Mouse (Mus musculus): ENCODE results near the gene Rgs19. TPM values are rescaled to one million over a fixed set of nuclear protein-coding genes. Genes with fewer than 3 reads are reported as not detected.

The Rgs19 gene
- polyA plus RNA-seq (2014; fragmentation: Nextera tagmentation; extraction: Ambion mirVana): 91.3 and 93.8 TPM in 2 replicates

DNA sequence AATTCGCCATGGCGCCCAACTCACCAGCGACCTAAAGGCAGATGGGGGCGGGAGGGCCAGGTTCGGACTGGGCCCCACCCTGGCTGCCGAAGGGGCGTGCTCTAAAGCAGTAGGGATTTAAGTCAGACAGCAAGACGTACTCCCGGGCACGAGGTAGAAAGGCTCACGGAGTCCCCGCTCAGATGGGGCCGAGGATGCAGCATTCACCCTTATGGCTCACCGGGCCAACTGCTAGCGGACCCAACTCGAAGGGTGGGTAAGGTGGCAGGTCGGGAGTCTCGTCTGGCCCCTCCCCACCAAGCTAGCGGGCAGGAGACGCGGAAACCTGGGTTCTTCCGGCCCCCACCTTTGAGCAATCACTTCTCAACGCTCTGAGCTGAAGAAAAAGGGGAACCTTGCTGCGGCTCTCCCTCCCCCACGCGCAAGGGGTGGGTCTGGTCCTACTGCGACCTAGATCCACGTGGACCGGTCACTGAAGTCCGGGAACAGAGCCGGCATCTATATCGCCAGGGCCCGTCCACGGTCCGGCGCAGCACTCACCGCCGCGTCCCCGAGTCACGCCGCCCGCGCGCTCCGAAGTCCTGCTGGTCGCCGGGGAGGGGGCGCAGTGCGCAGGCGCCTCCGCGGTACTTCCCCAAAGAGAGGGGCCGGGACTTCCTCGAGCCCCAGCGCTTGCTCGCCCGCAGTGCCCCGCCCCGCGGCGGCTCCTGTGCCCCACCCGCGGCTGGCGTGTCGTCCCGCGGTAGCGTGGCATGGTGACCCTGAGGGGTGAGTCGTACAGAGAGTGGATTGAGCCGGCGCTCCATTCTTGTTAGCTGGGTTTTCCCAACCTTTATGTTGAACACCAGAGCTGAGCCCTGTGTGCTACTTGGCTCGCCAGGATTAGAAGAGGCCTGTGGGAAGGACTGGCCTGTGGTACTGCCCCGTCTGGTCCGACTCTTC lies at the start of gene Rgs19:
Gene Rgs19, minus strand, starts transcription at position 639 of the 942 bp plus-strand sequence.
- Histone ChIP-seq H3K9me3 (ENCODE audit: low read depth, low read length) (no peaks in the 10 kb centered on the region), H3K36me3 (ENCODE audit: insufficient read depth) (peaks cover 17% of the 10 kb centered on the region), H3K4me3 (ENCODE audit: low read depth, low read length) (peak within 1 kb of the TSS; percentile 68), H3K4me2 (peak within 1 kb of the TSS; percentile 85), H3K27ac (ENCODE audit: low read depth) (peak within 1 kb of the TSS; percentile 46; the same call in 1 of the 2 replicates), H3K4me1 (ENCODE audit: insufficient read depth) (peaks cover 10% of the 10 kb centered on the region; the same call in 1 of the 2 replicates), H3K9ac (peak within 1 kb of the TSS; percentile 66), H3K27me3 (ENCODE audit: insufficient read depth, low read length) (0 out of 2 replicates have a peak, but pooled peaks cover 4% of the 10 kb centered on the region)
- no peak for TF ChIP-seq CTCF (IDR thresholded peaks at IDR 0.05; ENCODE audit: low read depth)
- DNase-seq: peak; percentile 88
- peak; percentile 86 for ATAC-seq (ENCODE audit: insufficient read depth)
- under 1% methylated on average over 75 of the region's 75 CpGs for WGBS

DNA sequence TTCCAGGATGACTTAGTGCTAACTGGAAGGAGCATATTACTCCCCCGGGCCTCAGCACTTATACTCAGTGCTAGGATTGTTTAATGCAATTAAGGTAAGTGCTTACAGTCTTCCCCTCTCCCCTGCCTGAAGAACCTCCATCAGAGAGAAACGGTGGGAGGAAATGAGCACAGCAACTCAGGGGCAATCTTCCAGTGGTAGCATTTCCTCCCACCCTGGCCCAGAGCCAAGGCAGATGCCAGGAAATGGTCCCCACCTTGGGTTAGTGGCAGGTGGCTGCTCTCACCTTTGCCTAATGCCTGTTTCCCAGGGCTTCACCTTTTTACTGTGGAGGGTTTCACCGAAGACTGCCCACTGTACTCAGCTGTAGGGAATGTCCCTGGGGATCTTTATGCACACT lies 36.3 kb upstream of the Rgs19 start:
- no peak for TF ChIP-seq CTCF (IDR thresholded peaks at IDR 0.05; ENCODE audit: low read depth)
- no peaks in the 10 kb centered on the region for H3K9me3 ChIP-seq (ENCODE audit: low read depth, low read length)
- H3K36me3 ChIP-seq (ENCODE audit: insufficient read depth): no peaks in the 10 kb centered on the region
- H3K9ac ChIP-seq: no peak overlapping the region
- no peak overlapping the region for H3K4me2 ChIP-seq
- DNase-seq: no peak
- no peak for ATAC-seq (ENCODE audit: insufficient read depth)
- H3K4me3 ChIP-seq (ENCODE audit: low read depth, low read length): no peak overlapping the region
- WGBS: 54% methylated on average over 3 of the region's 3 CpGs
- no peaks in the 10 kb centered on the region for H3K27me3 ChIP-seq (ENCODE audit: insufficient read depth, low read length)
- H3K27ac ChIP-seq (ENCODE audit: low read depth): no peak overlapping the region
- H3K4me1 ChIP-seq (ENCODE audit: insufficient read depth): no peaks in the 10 kb centered on the region

DNA sequence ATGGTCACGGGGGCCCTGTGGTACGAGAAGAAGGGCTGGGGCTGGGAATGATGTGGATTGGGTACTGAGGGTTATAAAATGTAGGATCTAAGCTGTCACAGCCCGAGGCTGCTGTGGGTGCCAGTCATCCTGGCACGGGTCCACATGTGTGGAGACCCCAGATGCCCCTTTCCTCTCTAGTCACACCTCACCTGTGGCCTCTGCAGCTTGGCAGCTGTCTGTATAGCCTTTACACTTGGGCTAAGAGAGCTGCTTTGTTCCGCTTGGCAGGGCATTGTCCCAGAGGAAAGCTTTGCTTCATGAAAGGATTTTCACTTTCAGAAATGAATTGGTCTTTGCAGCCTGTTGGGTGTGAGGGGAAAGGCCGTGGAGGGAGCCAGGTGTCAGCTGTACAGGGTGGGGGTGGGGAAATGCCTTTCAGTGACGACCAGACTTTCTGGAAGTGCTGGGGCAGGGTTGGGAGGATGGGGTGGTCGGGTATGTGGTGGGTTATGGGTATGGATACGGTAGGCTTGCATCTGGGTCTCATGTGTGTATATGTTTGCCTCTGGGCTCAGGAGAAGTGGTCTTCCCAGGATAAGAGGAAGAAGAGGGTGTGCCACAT lies 34.0 kb upstream of the Rgs19 start:
- no peak overlapping the region for H3K4me3 ChIP-seq (ENCODE audit: low read depth, low read length)
- DNase-seq (no peak), ATAC-seq (ENCODE audit: insufficient read depth) (no peak)
- 52% methylated on average over 9 of the region's 9 CpGs for WGBS
- no peak for TF ChIP-seq CTCF (IDR thresholded peaks at IDR 0.05; ENCODE audit: low read depth)
- no peak overlapping the region for H3K27ac ChIP-seq (ENCODE audit: low read depth)
- no peaks in the 10 kb centered on the region for H3K27me3 ChIP-seq (ENCODE audit: insufficient read depth, low read length)
- no peak overlapping the region for H3K4me2 ChIP-seq
- H3K36me3 ChIP-seq (ENCODE audit: insufficient read depth): no peaks in the 10 kb centered on the region
- no peak overlapping the region for H3K9ac ChIP-seq
- no peaks in the 10 kb centered on the region for H3K9me3 ChIP-seq (ENCODE audit: low read depth, low read length)
- H3K4me1 ChIP-seq (ENCODE audit: insufficient read depth): no peaks in the 10 kb centered on the region

DNA sequence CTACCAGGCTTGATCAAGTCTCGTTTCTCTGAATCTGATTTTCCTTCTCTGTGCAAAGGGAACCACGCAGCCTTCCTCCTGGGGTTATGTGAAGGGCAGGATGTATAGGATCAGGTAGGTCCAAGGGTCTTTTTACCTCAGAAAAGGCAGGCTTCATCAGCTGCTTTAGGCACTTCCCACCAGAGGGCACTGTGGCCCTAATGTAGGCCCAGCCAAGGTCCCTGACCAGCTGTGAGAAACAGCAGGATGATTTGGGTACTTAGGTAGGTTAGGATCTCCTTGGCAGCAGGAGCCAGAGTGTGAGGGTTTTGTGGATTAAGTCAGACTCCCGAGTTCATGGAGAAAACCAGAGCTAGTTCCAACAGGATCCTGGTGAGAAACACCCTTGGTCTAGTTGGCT lies 28.4 kb upstream of the Rgs19 start:
- 18% methylated on average over 3 of the region's 3 CpGs for WGBS
- no peaks in the 10 kb centered on the region for H3K27me3 ChIP-seq (ENCODE audit: insufficient read depth, low read length)
- H3K4me3 ChIP-seq (ENCODE audit: low read depth, low read length): no peak overlapping the region
- H3K27ac ChIP-seq (ENCODE audit: low read depth): no peak overlapping the region
- no peak overlapping the region for H3K9ac ChIP-seq
- H3K9me3 ChIP-seq (ENCODE audit: low read depth, low read length): no peaks in the 10 kb centered on the region
- TF ChIP-seq CTCF (IDR thresholded peaks at IDR 0.05; ENCODE audit: low read depth): peak; percentile 69
- peak; percentile 65 for DNase-seq
- ATAC-seq (ENCODE audit: insufficient read depth): 0 out of 2 replicates have a peak, but pooled peaks have one; percentile 28
- H3K4me1 ChIP-seq (ENCODE audit: insufficient read depth): no peaks in the 10 kb centered on the region
- H3K36me3 ChIP-seq (ENCODE audit: insufficient read depth): no peaks in the 10 kb centered on the region
- no peak overlapping the region for H3K4me2 ChIP-seq

DNA sequence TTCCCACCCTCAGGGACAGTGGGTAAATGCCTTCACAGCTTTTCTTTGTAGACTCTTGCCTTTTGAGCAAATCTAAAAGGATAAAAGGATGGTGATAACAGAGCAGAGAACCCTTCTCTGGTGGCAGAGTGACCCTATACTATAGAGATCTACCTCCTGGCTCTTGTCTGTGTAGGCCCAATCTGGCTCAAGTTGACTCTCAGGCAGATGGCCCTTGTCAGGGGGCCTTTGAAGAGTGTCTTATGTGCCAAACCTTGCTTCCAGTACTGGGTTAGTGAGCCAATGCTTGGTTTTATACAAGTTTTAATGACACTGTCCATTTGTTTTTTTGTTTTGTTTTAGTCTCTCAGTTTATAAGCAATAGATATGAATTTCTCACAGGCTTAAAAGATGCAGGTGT lies 27.4 kb upstream of the Rgs19 start:
- H3K4me1 ChIP-seq (ENCODE audit: insufficient read depth): no peaks in the 10 kb centered on the region
- ATAC-seq (ENCODE audit: insufficient read depth): no peak
- H3K9ac ChIP-seq: no peak overlapping the region
- no peak for TF ChIP-seq CTCF (IDR thresholded peaks at IDR 0.05; ENCODE audit: low read depth)
- H3K9me3 ChIP-seq (ENCODE audit: low read depth, low read length): no peaks in the 10 kb centered on the region
- H3K36me3 ChIP-seq (ENCODE audit: insufficient read depth): no peaks in the 10 kb centered on the region
- no peak overlapping the region for H3K4me2 ChIP-seq
- DNase-seq: no peak
- H3K27ac ChIP-seq (ENCODE audit: low read depth): no peak overlapping the region
- H3K4me3 ChIP-seq (ENCODE audit: low read depth, low read length): no peak overlapping the region
- H3K27me3 ChIP-seq (ENCODE audit: insufficient read depth, low read length): no peaks in the 10 kb centered on the region

DNA sequence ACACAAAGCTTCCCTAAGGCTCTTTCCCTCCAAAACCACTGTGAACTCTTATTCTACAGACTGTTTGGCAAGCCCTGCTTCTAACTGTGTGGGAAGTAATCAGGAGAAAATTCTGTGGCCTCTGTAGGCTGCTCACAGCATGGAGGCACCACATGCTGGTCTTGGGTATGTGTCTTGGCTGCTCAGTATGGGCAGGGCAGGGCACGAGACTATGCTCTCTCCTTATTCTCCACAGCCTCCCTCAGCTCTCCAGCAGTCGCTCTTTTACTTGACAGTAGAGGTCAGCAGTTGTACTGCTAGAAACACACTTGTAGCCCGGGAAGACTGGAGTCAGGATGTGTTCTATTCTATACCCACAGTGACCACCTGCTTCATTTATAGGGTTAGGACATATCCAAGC lies 26.3 kb upstream of the Rgs19 start:
- H3K9ac ChIP-seq: no peak overlapping the region
- no peak for TF ChIP-seq CTCF (IDR thresholded peaks at IDR 0.05; ENCODE audit: low read depth)
- WGBS: 30% methylated on average over 3 of the region's 3 CpGs
- H3K27me3 ChIP-seq (ENCODE audit: insufficient read depth, low read length): no peaks in the 10 kb centered on the region
- H3K9me3 ChIP-seq (ENCODE audit: low read depth, low read length): no peaks in the 10 kb centered on the region
- DNase-seq (no peak), ATAC-seq (ENCODE audit: insufficient read depth) (no peak)
- no peaks in the 10 kb centered on the region for H3K4me1 ChIP-seq (ENCODE audit: insufficient read depth)
- no peaks in the 10 kb centered on the region for H3K36me3 ChIP-seq (ENCODE audit: insufficient read depth)
- H3K4me2 ChIP-seq: no peak overlapping the region
- H3K27ac ChIP-seq (ENCODE audit: low read depth): no peak overlapping the region
- no peak overlapping the region for H3K4me3 ChIP-seq (ENCODE audit: low read depth, low read length)

DNA sequence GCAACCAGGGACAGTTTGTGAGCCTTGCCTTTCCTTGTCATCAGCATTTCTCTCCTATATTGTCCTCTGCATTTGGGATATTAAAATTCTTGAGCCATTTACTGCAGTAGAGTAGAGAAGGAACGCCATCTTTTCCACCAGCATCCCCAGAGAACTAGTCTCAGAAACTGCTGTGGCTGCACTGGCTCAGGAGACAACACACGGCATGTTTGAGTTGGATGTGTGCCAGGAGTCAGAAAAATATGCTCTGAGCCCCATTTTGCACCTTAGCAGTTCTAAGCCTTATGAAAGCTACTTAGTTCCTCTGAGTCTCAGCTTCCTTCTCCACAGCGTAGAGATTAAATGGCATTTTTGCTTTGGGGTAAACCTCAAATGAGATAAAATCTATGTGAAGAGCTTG lies 23.2 kb upstream of the Rgs19 start:
- no peaks in the 10 kb centered on the region for H3K36me3 ChIP-seq (ENCODE audit: insufficient read depth)
- H3K4me2 ChIP-seq: no peak overlapping the region
- WGBS: 35% methylated on average over 3 of the region's 3 CpGs
- H3K4me3 ChIP-seq (ENCODE audit: low read depth, low read length): no peak overlapping the region
- no peak overlapping the region for H3K27ac ChIP-seq (ENCODE audit: low read depth)
- H3K9ac ChIP-seq: no peak overlapping the region
- ATAC-seq (ENCODE audit: insufficient read depth): 0 out of 2 replicates have a peak, but pooled peaks have one; percentile 8
- H3K27me3 ChIP-seq (ENCODE audit: insufficient read depth, low read length): no peaks in the 10 kb centered on the region
- peak; percentile 59 for DNase-seq
- H3K9me3 ChIP-seq (ENCODE audit: low read depth, low read length): no peaks in the 10 kb centered on the region
- TF ChIP-seq CTCF (IDR thresholded peaks at IDR 0.05; ENCODE audit: low read depth): no peak
- no peaks in the 10 kb centered on the region for H3K4me1 ChIP-seq (ENCODE audit: insufficient read depth)

Measured in lung, embryonic 14.5 days (tissue).